Mouse (Mus musculus): ENCODE results near the gene Slco2a1.

The Slco2a1 gene

DNA sequence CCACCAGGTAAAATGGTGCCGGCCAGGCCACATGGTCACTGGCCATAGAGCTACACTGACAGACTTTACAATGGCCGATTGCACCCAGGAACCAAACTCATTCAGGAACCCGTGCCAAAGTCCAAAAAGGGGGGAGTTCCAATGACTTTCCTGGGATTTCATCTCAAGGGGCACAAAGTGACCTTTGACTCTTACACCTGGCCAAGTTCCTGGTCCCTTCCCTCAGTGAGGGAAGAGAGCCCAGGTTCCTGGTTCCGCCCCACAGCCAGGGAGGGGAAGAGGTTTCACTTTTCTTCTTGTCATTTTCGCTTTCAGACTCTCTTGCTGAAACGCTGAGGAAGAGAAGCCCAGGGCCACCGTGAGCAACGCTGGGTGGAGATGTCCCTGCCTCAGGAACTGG lies at the start of gene Slco2a1:
TSS of gene Slco2a1 (plus strand) at position 251 of the 400 bp plus-strand sequence.
- DNase-seq (ENCODE audit: low spot score), result no peak

DNA sequence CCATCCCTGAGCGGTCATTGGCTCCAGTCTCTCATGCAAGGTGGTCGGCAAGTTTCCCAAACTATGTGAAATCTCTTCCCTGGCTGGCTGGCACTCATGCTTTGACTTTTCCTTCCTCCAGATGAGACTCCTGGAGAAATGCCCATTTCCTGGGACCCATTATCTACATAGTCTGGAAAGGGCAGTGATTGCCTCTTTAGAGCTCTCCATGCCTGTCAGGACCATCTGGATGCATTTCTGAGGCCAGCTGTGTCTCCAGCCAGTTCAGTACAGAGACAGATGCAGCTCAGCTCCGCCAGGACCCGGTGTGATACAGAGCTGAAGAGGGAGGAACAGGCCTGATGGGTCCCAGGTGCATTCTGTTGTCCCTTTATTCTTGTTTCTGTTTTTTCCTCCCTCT lies 46.3 kb upstream of the Slco2a1 start:
- no peak for DNase-seq (ENCODE audit: low spot score)

DNA sequence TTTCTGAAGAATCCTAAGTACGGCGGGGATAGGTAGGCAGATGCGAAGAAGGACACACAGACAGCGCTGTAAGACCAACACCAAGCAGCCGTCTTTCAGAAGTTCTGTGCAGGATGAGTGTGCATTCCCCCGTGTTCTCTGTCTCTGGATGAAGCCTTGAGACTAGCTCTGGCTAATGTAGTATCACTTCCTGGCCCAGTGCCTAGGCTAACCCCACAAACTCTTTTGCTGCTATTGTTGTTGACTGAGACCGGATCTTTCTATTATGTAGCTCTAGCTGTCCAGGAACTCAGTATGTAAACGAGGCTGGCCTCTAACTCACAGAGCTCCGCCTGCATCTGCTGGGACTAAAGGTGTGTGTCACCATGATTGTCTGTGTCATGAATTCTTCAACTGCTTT lies 43.6 kb upstream of the Slco2a1 start:
- no peak for DNase-seq (ENCODE audit: low spot score)

DNA sequence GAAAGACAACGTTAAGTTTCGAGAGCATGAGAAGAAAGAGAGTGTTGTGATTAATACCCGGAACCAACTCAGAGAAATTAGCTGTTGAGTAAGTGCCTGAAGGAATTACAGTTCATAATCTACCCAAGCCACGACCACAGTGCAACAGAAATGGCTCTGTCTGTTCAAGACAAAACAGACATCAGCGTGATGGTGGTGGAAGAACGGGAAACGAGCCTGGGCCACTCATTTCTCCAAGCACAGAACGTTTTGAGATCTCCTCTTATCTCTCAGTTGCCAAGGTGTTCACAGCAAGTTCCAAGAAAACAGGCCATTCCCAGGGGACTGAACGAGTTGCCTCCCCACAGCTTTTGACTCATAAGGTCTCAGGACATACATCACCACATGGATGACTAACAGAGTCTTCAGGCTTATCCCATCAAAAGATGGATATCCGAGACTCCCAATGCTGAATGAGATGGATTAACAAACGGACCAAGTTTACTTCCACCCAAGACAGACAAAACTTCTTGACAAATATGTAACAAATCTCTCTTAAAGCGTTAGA lies 42.0 kb upstream of the Slco2a1 start:
- DNase-seq (ENCODE audit: low spot score), result no peak

DNA sequence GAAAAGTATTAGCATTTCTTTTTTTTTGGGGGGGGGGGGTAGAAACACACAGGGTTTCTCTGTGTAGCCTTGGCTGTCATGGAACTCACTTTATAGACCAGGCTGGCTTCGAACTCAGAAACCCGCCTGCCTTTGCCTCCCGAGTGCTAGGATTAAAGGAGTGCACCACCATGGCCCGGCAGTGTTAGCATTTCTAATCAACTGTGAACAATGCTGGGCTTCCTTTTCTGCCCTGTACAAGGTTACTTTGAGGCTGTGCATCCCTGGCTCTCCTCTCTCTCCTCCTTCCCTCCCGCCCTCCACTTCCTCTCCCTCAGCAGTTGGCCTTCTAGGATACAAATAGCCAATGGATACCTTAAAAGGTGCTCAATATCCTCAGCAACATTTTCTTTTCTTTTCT lies 39.8 kb upstream of the Slco2a1 start:
- DNase-seq (ENCODE audit: low spot score), result no peak

DNA sequence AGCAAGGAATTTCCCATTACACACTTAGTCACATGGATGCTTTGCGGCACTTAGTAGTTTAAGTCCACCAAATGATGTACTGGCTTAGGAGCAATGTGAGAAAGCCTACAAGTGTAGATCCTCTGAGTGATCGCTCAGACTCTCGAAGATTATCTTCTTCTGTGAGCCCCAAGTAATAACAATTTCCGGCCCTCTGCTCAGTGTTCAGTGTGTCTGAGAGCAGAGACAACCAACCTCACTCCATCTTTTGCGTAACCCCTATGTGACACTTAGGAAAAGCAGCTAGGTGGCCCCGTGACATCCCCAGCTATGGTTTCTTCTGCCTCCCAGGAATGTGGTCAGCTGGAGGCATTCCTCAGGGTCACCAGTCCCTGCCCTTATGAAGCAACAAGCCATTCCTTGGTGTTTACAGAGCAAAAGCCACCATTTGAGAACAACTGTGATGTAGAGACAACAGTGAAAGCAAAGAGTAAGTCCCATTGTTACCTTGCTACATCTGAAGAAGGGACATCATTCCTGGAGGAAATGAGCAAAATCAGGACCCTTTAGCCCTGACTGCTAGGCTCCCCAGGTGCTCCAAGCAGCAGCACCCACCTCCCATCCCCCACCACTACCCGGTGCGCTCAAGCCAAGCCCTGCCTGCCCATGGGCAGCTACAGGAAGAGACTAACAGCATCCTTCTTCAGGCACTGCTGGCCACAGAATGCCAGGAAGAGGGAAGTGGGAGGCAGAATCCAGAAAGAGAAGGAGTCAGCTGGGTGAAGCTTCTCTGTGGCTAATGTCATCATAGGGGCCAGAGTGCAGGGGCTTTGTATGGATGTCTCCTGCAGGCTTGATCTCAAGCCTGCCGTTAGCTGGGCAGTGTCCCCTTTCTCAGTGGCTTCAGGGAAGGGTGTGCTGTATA lies 37.2 kb upstream of the Slco2a1 start:
- DNase-seq (ENCODE audit: low spot score), result no peak

DNA sequence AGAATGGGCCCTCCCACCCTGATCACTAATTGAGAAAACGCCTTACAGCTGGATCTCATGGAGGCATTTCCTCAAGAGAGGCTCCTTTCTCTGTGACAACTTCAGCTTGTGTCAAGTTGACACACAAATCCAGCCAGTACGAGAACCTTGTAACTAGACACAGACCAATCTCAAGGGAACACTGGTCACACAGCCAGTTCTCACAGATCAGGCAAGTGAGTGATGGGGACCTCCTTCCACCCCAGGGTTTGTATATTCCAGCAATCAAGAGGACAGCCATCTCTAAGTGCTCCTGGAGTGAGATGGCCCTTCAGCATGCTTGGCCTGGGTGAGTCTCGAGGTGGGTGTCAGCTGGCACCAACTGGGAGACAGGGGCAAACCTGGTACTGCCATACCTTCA lies 32.6 kb upstream of the Slco2a1 start:
- no peak for DNase-seq (ENCODE audit: low spot score)

DNA sequence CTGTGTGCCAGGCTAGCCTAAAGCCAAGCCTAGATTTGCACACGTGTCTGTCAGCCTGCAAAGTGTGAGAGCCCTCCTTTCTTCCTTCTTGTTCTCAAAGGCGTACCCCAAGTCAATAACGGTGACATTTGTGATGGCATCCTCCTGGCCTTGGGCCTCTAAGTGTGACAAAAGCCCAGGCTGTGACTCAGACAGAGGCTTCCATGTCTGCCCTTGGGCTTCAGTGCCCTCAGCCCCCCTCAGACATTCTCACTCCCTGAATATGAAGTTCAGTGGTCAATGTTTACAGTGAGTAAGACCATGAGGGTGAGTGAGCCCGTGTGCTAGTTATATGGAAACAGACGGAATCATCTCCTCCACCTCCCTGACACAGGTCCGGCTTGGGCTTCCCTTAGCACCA lies 29.8 kb upstream of the Slco2a1 start:
- no peak for DNase-seq (ENCODE audit: low spot score)

DNA sequence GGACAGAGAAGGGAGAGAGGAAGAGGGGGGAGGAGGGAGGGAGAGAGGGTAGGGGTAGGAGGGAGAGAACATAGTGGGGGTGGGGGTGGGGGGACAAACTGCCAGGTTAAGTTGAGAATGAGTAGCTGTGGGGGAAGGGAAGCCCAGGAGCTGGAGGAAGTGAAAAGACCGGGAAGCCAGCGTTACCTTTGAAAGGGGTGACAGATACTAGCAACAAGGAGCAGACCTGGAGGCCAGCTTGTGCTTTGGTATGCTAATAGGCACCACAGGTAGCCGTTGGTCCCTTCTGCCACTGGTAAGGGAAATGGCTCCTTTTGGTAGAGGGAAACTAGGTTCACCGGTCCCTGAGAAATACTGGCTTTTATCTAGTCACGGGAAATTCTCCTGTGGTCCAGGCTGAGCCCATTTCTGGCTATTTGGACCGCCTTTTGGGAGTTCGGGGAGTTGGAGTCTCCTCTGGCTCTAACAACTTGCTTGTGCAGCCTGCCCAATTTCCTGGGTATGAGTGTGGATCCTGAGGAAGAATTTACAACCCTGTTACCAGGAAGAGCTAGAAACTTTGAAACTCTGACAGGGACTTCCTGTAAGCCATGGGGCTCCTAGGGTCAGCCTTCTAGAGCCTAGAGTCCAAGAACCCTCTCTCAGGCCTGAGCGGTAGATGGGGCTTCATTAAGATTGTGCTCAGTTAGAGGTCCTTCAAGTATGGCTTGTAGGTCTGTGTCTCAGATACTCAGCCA lies 27.0 kb upstream of the Slco2a1 start:
- no peak for DNase-seq (ENCODE audit: low spot score)

DNA sequence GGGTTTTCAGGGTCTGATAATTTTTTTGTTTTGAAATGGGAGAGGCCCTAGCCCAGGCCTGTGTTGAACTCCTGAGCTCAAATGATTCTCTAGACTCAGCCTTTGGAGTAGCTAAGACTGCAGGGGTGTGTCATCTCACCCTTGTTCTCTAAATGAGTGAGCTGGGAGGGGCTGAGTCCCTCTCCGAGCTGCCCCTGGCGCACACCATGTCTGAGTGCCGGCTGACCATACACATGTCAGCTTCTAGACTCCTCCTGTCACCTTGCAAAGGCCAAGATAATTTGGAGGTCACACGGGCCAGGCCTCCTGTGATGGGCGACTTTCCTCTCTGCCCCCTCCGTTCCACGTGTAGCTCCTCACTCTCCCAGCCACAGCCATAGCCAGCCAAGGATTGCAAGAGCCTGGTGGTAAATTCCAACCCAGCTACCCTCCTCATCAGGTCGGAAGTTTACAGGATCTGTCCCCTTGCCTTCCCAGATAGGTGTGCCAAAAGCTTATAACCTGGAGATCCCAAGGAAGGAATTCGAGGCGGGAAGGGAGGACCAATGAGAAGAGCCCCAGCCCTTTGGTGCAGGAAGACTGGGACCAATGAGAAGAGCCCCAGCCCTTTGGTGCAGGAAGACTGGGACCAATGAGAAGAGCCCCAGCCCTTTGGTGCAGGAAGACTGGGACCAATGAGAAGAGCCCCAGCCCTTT lies 26.3 kb upstream of the Slco2a1 start:
- no peak for DNase-seq (ENCODE audit: low spot score)

DNA sequence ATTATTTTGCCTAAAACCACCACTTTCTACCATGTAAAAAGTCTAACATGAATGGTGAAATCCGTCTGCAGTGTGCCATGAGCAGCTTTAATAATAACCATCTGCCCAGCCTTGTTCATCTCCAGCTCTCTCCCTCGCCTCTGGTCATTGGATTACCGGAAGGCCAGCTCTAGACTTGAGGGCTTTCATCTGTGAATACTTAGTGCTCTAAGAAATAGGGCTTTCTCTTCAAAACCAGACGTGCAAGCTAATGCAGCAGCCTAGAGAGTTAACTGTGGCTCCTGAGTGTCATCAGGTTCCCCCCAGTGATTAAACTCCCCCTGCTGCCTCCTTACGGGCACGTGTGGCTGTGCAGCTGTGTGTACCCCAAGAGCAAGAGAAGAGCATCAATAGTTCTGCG lies 25.2 kb upstream of the Slco2a1 start:
- DNase-seq (ENCODE audit: low spot score), result no peak

DNA sequence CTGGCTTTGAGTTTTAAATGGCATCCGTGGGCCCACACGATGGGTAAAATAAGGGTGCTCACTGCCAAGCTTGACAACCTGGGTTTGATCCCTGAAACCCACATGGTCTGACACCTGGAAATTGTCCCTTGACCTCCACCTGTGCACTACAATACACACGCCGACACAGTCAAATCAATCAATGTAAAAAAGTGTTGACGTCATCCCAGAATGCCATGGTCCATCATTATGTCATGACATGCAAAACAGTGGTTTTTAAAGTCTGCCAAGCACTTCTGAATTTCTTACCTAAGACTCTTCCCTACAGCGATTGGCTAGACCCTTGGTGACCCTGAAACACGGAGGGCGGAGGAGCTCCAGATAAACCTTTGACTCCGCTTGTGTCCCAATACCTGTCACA lies 23.9 kb upstream of the Slco2a1 start:
- no peak for DNase-seq (ENCODE audit: low spot score)

DNA sequence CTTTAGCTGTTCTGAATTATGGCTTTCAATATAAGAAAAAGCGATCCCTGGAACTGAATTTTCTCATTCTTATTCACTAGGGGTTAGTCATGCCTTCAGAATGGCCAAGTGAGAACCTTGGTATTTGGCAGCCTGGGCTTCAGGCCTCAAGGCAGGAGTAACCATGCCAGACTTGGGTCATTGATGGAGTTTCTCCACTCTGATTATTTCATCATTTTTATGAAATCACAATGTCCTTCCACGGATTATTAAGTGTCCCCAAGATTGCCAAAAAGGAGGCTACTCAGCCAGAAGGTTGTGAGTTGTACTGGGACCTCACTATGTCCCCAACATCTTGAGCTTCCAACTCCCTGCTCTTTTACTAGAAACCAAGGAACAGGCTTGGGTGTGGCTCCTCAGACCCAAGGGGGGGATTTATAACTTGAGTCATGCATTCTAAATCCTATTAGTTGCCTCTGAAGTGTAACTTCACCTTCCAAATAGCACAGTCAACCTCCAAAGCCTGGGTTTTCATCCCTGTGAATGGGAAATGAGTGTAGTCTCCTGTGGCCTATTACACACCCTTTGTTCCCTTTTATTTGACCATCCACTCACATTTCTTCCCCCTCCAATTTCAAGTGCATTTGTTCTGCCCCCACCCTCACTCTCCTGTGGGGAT lies 16.0 kb upstream of the Slco2a1 start:
- no peak for DNase-seq (ENCODE audit: low spot score)

DNA sequence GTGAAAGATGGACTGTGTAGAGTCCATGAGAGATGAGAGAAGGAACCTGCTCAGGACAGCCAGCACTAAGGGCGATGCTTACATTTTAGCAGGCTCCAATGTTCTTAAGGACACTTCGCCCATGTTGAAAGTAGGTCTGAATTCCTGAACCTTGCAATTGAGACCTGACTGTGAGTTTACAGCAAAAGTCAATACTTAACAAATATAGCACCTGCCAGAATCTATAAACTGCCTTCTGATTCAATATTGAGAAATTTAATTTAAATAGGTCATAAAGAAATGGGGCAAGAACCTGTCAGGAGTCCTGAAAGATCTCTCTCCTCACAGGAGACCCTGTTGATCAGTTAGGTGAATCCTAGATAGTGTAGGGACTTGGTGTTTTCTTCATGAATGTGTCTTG lies 12.6 kb upstream of the Slco2a1 start:
- DNase-seq (ENCODE audit: low spot score), result no peak

DNA sequence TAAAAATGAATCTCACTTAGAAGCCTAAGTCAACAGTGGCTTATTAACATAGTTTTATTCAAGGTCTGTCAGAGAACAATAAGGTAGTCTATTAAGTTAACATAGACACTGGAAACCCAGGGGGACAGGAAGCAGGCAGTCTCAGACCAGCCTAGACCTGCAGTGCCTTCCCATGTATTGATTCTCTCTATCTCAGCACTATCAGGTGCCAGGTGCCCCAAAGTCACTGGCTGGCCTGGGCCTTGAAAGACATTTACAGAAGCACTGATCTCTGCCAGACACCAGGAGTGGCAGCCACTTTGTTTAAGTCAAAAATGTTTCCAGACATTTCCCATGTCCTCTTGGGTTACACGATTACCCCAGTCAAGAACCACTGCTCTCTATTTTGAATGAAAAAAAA lies 11.4 kb upstream of the Slco2a1 start:
- DNase-seq (ENCODE audit: low spot score), result no peak

DNA sequence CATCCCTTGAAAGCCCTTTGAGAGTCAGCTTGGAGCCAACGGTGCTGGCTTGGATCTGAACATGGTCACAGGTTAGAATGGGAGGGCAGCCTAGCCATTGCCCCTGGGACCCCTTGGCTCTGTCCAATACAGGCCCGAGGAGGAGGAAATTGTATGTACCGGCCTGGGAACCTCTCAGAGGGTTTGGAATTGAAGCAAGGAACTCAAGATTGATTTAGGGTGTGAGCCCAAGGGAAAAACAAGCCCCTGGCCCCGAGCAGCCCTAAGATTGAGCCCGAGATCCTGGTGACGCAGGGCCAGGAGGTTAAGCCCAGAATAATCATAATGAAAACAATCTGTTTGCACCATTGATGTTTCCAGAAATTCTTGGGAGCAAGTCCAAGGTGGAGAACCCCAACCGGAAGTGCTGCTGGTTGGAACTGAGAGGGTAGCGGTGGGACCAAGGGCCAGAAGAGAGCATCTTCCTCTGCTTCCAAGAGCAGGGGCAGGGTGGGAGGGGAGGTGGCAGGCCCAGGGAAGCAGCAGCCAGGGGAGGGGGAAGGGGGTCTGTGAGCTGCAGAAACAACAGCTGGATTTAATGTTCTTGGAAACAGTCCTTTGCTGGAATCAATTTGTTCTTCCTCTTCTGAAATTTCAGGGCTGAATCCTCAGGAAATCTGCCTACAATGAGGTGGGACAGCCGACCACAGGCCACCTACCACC lies 10.6 kb upstream of the Slco2a1 start:
- DNase-seq (ENCODE audit: low spot score), result peak; percentile 21

DNA sequence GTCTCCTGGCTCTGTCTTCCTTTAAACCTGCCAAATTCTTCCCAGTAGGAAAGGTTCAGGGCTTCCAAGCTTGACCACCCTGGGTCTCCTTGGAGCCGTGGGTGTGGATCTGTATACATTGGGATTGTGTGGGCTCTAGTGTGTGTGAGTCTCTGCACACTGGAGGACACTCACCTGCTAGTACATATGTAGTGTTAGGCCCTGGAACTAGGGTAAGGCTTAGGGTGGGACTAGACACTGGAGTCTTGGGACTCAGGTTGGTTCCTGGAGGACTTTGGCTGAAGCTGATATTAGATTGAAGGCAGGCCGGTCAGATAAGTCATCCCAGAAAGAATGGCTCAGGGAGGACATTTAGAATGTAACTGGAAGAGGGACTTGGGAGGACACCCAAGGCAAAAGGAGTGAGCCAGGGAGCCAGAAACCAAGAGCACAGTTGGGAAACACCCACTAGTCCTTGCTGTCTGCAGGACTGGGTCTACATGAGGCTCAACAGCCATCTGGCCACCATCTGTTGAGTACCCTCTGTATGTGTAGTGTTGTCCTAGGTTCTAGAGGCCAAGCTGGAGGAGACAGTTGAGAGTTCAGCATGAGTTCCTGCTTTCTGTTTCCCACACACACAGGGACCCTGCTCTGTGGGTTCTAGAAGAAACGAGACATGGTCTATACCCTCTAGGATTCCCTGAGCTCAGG lies 9.4 kb upstream of the Slco2a1 start:
- DNase-seq (ENCODE audit: low spot score), result no peak

DNA sequence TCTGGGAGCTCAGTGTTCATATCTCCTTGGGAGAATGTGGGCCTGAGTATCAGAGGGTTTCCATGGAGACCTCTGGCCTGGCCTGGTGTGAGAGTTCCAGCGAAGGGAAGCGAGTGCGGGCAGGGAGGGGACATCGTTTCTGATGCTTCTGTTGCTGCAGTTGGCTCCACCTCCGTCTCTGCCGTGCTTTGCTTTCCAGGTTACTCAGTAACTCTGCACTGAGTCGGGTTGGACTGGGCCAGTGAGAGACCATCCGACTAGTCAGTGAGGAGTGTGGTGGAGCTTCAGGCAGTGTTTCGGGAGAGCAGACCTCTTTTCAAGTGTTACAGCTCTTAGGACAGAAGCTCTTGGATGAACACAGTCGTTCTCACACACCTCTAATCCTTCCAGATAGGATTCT lies 8.6 kb upstream of the Slco2a1 start:
- no peak for DNase-seq (ENCODE audit: low spot score)

DNA sequence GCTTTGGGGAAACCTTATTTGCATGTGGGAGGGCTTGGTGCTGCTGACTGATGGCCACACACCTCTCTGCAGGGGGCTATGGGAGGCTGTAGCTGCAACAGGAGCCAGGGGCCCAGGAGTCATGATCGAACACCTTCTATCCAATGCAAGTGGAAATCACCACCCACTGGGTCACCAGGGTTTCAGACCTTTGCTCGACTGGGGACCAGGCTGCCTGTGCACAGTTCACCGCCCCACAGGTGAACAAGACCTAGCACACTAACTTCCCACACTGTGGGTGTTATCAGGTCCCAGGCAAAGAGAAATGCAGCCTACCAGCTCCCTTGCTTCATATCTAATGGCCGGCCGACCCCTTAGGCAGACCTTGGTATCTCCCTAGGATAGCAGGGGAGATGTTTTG lies 8.1 kb upstream of the Slco2a1 start:
- DNase-seq (ENCODE audit: low spot score), result no peak

DNA sequence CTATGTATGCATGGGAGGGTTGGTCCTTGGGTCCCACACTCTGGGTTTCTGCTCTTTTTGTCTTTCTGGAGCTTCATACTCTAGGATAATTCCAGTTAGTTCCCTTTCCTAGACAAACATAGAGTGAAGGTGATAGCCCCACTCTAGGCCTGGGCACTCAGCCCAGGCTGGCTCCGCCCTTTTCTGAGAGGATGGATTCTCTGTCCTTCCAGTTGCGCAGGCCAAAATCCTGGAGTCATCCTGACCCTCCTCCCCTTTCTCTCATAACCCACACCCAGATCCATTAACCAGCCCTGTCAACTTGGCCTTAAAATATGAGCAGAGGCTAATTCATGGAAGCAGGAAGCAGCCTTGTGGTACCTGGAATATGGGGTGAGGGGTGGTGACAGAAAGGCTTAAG lies 6.7 kb upstream of the Slco2a1 start:
- no peak for DNase-seq (ENCODE audit: low spot score)

DNA sequence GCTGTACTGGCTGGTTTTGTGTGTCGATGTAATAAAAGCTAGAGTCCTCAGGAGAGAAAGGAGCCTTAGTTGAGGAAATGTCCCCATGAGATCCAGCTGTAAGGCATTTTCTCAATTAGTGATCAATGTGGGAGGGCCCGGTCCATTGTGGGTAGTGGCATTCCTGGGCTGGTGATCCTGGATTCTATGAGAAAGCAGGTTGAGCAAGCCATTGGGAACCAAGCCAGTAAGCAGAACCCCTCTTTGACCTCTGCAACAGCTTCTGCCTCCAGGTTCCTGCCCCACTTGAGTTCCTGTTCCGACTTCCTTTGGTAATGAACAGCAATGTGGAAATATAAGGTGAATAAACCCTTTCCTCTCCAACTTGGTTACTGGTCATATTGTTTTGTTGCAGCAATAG lies 6.1 kb upstream of the Slco2a1 start:
- no peak for DNase-seq (ENCODE audit: low spot score)
